8 mouse cellular contexts compared by ENCODE assay signal in genomic region chr9:59486076-59486518, GRCm38 (mm10). TPM values are rescaled to one million over a fixed set of nuclear protein-coding genes. Genes with fewer than 3 reads are reported as not detected.
A peak's percentile ranks its signal among the peaks of the same experiment; 100 is the strongest.
DNase-seq lines count a peak whose midpoint lies in the region; ATAC-seq and TF ChIP-seq lines count a peak whose summit lies in the region.

No protein-coding gene starts in this region.

- no peaks in the 10 kb centered on the region for H3K27me3 ChIP-seq in lung, embryonic 14.5 days (ENCODE audit: insufficient read depth, low read length)
- no peaks in the 10 kb centered on the region for H3K27me3 ChIP-seq in forebrain, embryonic 12.5 days
- no peaks in the 10 kb centered on the region for H3K27me3 ChIP-seq in liver, embryonic 12.5 days (replicated peaks)
- H3K27me3 ChIP-seq in stomach, embryonic 14.5 days (ENCODE audit: control insufficient read depth, insufficient read depth, low read length), result no peaks in the 10 kb centered on the region

- H3K4me2 ChIP-seq in lung, embryonic 14.5 days, result peak overlapping the region; percentile 93
- peak overlapping the region; percentile 91 for H3K4me2 ChIP-seq in forebrain, embryonic 12.5 days
- H3K4me2 ChIP-seq in liver, embryonic 12.5 days, result peak overlapping the region; percentile 79
- peak overlapping the region; percentile 87 for H3K4me2 ChIP-seq in stomach, embryonic 14.5 days (replicated peaks; ENCODE audit: low read depth, low read length)

- ATAC-seq in lung, embryonic 14.5 days (ENCODE audit: insufficient read depth), result peak; percentile 68
- peak; percentile 81 for ATAC-seq in forebrain, embryonic 12.5 days (ENCODE audit: low FRiP score)
- peak; percentile 68 for ATAC-seq in liver, embryonic 12.5 days
- peak; percentile 71 for ATAC-seq in stomach, embryonic 14.5 days (ENCODE audit: insufficient number of reproducible peaks, insufficient read depth, low FRiP score, low read depth)

- H3K27ac ChIP-seq in lung, embryonic 14.5 days (ENCODE audit: low read depth), result peak overlapping the region; percentile 99
- H3K27ac ChIP-seq in bone marrow macrophage, adult 2 months (ENCODE audit: insufficient read depth, low read depth, low read length), result peak overlapping the region; percentile 86
- peak overlapping the region; percentile 100 for H3K27ac ChIP-seq in forebrain, embryonic 12.5 days
- peak overlapping the region; percentile 99 for H3K27ac ChIP-seq in liver, embryonic 12.5 days
- peak overlapping the region; percentile 99 for H3K27ac ChIP-seq in stomach, embryonic 14.5 days (ENCODE audit: low read length)

- TF ChIP-seq POLR2A in bone marrow macrophage, adult 2 months (IDR thresholded peaks at IDR 0.05; ENCODE audit: borderline replicate concordance, low read depth, low read length), result no peak

- H3K4me3 ChIP-seq in lung, embryonic 14.5 days (ENCODE audit: low read depth, low read length), result peak overlapping the region; percentile 99
- H3K4me3 ChIP-seq in bone marrow macrophage, adult 2 months (ENCODE audit: insufficient read depth, low read length), result peak overlapping the region; percentile 99
- peak overlapping the region; percentile 99 for H3K4me3 ChIP-seq in forebrain, embryonic 12.5 days (replicated peaks)
- H3K4me3 ChIP-seq in liver, embryonic 12.5 days, result peak overlapping the region; percentile 99
- H3K4me3 ChIP-seq in stomach, embryonic 14.5 days (ENCODE audit: low read depth, low read length), result peak overlapping the region; percentile 98

- TF ChIP-seq CTCF in lung, embryonic 14.5 days (IDR thresholded peaks at IDR 0.05; ENCODE audit: low read depth), result no peak
- TF ChIP-seq CTCF in bone marrow macrophage, adult 2 months (IDR thresholded peaks at IDR 0.05; ENCODE audit: low read depth, low read length), result no peak

- peak overlapping the region; percentile 98 for H3K9ac ChIP-seq in lung, embryonic 14.5 days
- peak overlapping the region; percentile 99 for H3K9ac ChIP-seq in forebrain, embryonic 12.5 days
- peak overlapping the region; percentile 92 for H3K9ac ChIP-seq in liver, embryonic 12.5 days
- peak overlapping the region; percentile 94 for H3K9ac ChIP-seq in stomach, embryonic 14.5 days (replicated peaks; ENCODE audit: low read depth, low read length)

- no peak for DNase-seq in lung, embryonic 14.5 days
- DNase-seq in lung, postnatal 14 days, result no peak
- no peak for DNase-seq in right cerebral cortex, adult 18-20 months
- DNase-seq in cerebellum, postnatal 25 days, result no peak

- 0 out of 2 replicates have a peak, but pooled peaks cover 4% of the 10 kb centered on the region for H3K4me1 ChIP-seq in lung, embryonic 14.5 days (ENCODE audit: insufficient read depth)
- H3K4me1 ChIP-seq in bone marrow macrophage, adult 2 months (ENCODE audit: control insufficient read depth, insufficient read depth, low read length), result peaks cover 17% of the 10 kb centered on the region
- peaks cover 21% of the 10 kb centered on the region for H3K4me1 ChIP-seq in forebrain, embryonic 12.5 days
- H3K4me1 ChIP-seq in liver, embryonic 12.5 days, result peaks cover 38% of the 10 kb centered on the region
- peaks cover 8% of the 10 kb centered on the region; the same call in 1 of the 2 replicates for H3K4me1 ChIP-seq in stomach, embryonic 14.5 days (ENCODE audit: control insufficient read depth, insufficient read depth, low read length)

- WGBS in lung, embryonic 14.5 days, result under 1% methylated on average over 58 of the region's 71 CpGs
- under 1% methylated on average over 58 of the region's 71 CpGs for WGBS in forebrain, embryonic 12.5 days
- WGBS in liver, embryonic 12.5 days (ENCODE audit: insufficient replicate concordance), result under 1% methylated on average over 60 of the region's 71 CpGs
- WGBS in stomach, embryonic 14.5 days, result under 1% methylated on average over 59 of the region's 71 CpGs

- H3K9me3 ChIP-seq in lung, embryonic 14.5 days (ENCODE audit: low read depth, low read length), result no peaks in the 10 kb centered on the region
- H3K9me3 ChIP-seq in forebrain, embryonic 12.5 days, result no peaks in the 10 kb centered on the region
- no peaks in the 10 kb centered on the region for H3K9me3 ChIP-seq in liver, embryonic 12.5 days (replicated peaks)
- no peaks in the 10 kb centered on the region for H3K9me3 ChIP-seq in stomach, embryonic 14.5 days (ENCODE audit: control insufficient read depth, low read depth, low read length)

- 0 out of 2 replicates have a peak, but pooled peaks cover 5% of the 10 kb centered on the region for H3K36me3 ChIP-seq in lung, embryonic 14.5 days (ENCODE audit: insufficient read depth)
- H3K36me3 ChIP-seq in forebrain, embryonic 12.5 days (replicated peaks), result peaks cover 3% of the 10 kb centered on the region; the same call in 1 of the 2 replicates
- H3K36me3 ChIP-seq in liver, embryonic 12.5 days, result peaks cover 3% of the 10 kb centered on the region; the same call in 1 of the 2 replicates
- H3K36me3 ChIP-seq in stomach, embryonic 14.5 days (ENCODE audit: control insufficient read depth, insufficient read depth, low read length), result no peaks in the 10 kb centered on the region

RNA-seq across cellular contexts. Expression of gene Arih1, which starts 0.3 kb away (rescaled TPM):
- 17.8 and 20.2 TPM in 2 replicates for polyA plus RNA-seq in lung, embryonic 14.5 days (2014; fragmentation: Nextera tagmentation; extraction: Ambion mirVana)
- 53.4 and 55.1 TPM in 2 replicates for polyA plus RNA-seq in bone marrow macrophage, adult 2 months (2012; ENCODE audit: insufficient read depth, insufficient read length, missing spikeins)
- 20.7 and 27.1 TPM in 2 replicates for polyA plus RNA-seq in forebrain, embryonic 12.5 days (2016; fragmentation: Nextera tagmentation; extraction: Ambion mirVana)
- polyA plus RNA-seq in liver, embryonic 12.5 days (2016; fragmentation: Nextera tagmentation; extraction: Ambion mirVana), result 13.7 and 15.9 TPM in 2 replicates
- 18.3 and 19.4 TPM in 2 replicates for polyA plus RNA-seq in stomach, embryonic 14.5 days (2014; fragmentation: Nextera tagmentation; extraction: Ambion mirVana)

RNA-seq across cellular contexts. Expression of gene Hexa, which starts 53.2 kb away (rescaled TPM):
- 67.3 and 68.2 TPM in 2 replicates for polyA plus RNA-seq in lung, embryonic 14.5 days (2014; fragmentation: Nextera tagmentation; extraction: Ambion mirVana)
- 952 and 993 TPM in 2 replicates for polyA plus RNA-seq in bone marrow macrophage, adult 2 months (2012; ENCODE audit: insufficient read depth, insufficient read length, missing spikeins)
- polyA plus RNA-seq in forebrain, embryonic 12.5 days (2016; fragmentation: Nextera tagmentation; extraction: Ambion mirVana), result 37.1 and 43.3 TPM in 2 replicates
- polyA plus RNA-seq in liver, embryonic 12.5 days (2016; fragmentation: Nextera tagmentation; extraction: Ambion mirVana), result 42.4 and 42.5 TPM in 2 replicates
- polyA plus RNA-seq in stomach, embryonic 14.5 days (2014; fragmentation: Nextera tagmentation; extraction: Ambion mirVana), result 86.7 and 88.1 TPM in 2 replicates

RNA-seq across cellular contexts. Expression of gene Tmem202, which starts 53.5 kb away (rescaled TPM):
- polyA plus RNA-seq in lung, embryonic 14.5 days (2014; fragmentation: Nextera tagmentation; extraction: Ambion mirVana), result 0.18 TPM in 1 of 2 replicates, not detected in the other
- 1.3 and 1.6 TPM in 2 replicates for polyA plus RNA-seq in bone marrow macrophage, adult 2 months (2012; ENCODE audit: insufficient read depth, insufficient read length, missing spikeins)
- 0.15 TPM in 1 of 2 replicates, not detected in the other for polyA plus RNA-seq in forebrain, embryonic 12.5 days (2016; fragmentation: Nextera tagmentation; extraction: Ambion mirVana)
- not detected in 2 replicates for polyA plus RNA-seq in liver, embryonic 12.5 days (2016; fragmentation: Nextera tagmentation; extraction: Ambion mirVana)
- 0.39 TPM in 1 of 2 replicates, not detected in the other for polyA plus RNA-seq in stomach, embryonic 14.5 days (2014; fragmentation: Nextera tagmentation; extraction: Ambion mirVana)

Comparison
In these comparisons a context has a peak if more than half of its experiments do, and no peak if none do; other contexts are left out.
1. RNA of gene Hexa, which starts 53.2 kb away (polyA plus RNA-seq): 952 to 993 TPM in bone marrow macrophage, adult 2 months; 86.7 to 88.1 TPM in stomach, embryonic 14.5 days, 67.3 to 68.2 TPM in lung, embryonic 14.5 days, 37.1 to 43.3 TPM in forebrain, embryonic 12.5 days and 42.4 to 42.5 TPM in liver, embryonic 12.5 days; every median in the first group is over 10 times any median in the second.
2. Peak in every context shown above with its lines, with median percentiles within 50 percentile points of each other: ATAC-seq, H3K27ac ChIP-seq, H3K4me2 ChIP-seq, H3K4me3 ChIP-seq and H3K9ac ChIP-seq.